Mouse (Mus musculus): ENCODE results near the gene Srpx. TPM values are rescaled to one million over a fixed set of nuclear protein-coding genes. Genes with fewer than 3 reads are reported as not detected.

The Srpx gene
- polyA plus RNA-seq (2012; rRNA removed) = 14.6 and 18.7 TPM in 2 replicates

GRCm38 (mm10) chrX:10117065-10117719 lies at the start of gene Srpx:
Gene Srpx (minus strand): TSS chrX:10117709.

Other genes starting within 250 kb of the Srpx start
- 0.17 TPM in 1 of 2 replicates, not detected in the other for gene Sytl5, start 232.1 kb downstream of the Srpx start, polyA plus RNA-seq (2012; rRNA removed)
- gene Rpgr, start 99.2 kb upstream of the Srpx start, polyA plus RNA-seq (2012; rRNA removed) = 0.88 and 1.1 TPM in 2 replicates
- gene Otc, start 134.6 kb upstream of the Srpx start, polyA plus RNA-seq (2012; rRNA removed) = 0.06 TPM in 1 of 2 replicates, not detected in the other